Mouse (Mus musculus) cerebellum, adult 2 months (tissue): ENCODE results near the gene Nckap5.

ENCODE experiments used
- CTCF ChIP-seq: fragments of 200-500 bp; IDR thresholded peaks from 2 replicates; pipeline ENCODE4 v1.5.1; 2011; ENCODE audit warnings: low read depth, mild to moderate bottlenecking, control low read depth, low read length, moderate library complexity, borderline replicate concordance; ENCODE audit not compliant: insufficient read depth
- POLR2A ChIP-seq: fragments of 200-500 bp; IDR thresholded peaks from 2 replicates; pipeline ENCODE4 v1.6.1; 2011; ENCODE audit warnings: low read length, control low read depth, borderline replicate concordance; ENCODE audit not compliant: insufficient read depth

DNA sequence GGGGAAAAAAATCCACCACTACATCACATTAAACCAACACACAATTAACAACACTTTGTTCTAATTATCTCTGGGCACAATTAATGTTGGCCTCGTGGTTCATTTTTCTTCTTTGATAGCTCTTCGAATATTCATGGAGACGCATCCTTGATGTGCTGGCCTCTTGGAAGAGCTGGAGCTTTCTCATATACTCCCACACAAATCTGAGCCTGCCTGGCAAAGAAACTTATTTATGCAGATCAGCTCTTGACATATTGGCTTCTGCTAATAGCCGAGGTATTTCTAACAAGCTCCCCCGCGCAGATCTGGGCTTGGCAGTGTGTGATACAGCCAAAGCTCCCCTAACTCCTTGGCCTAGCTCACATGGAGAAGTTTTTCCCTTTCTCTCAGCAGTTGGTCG is 621.5 kb downstream of the Nckap5 start:
- no peak for TF ChIP-seq POLR2A
- TF ChIP-seq CTCF: no peak
